21 mouse cellular contexts compared by ENCODE assay signal in genomic region chr4:151713714-151714113, GRCm38 (mm10).
A peak's percentile ranks its signal among the peaks of the same experiment; 100 is the strongest.
DNase-seq lines count a peak whose midpoint lies in the region; ATAC-seq lines count a peak whose summit lies in the region.
"Had no signal": no experiment of that assay in that cellular context is flagged by ENCODE, and none has a peak within 500 bp of the region (broad histone marks: within the 10 kb centered on the region; RNA-seq: fewer than 3 reads in every experiment).

No protein-coding gene starts in this region.

- no peaks in the 10 kb centered on the region for H3K9me3 ChIP-seq in hindbrain, embryonic 13.5 days
- H3K9me3 ChIP-seq in hindbrain, embryonic 10.5 days = no peaks in the 10 kb centered on the region
- no peaks in the 10 kb centered on the region for H3K9me3 ChIP-seq in midbrain, embryonic 15.5 days
- H3K9me3 ChIP-seq in midbrain, embryonic 10.5 days (replicated peaks) = no peaks in the 10 kb centered on the region
- H3K9me3 ChIP-seq: embryonic facial prominence, embryonic 15.5 days; forebrain, embryonic 10.5 days; heart, embryonic 13.5 days; hindbrain, embryonic 15.5 days had no signal

- no peaks in the 10 kb centered on the region for H3K36me3 ChIP-seq in hindbrain, embryonic 13.5 days
- no peaks in the 10 kb centered on the region for H3K36me3 ChIP-seq in hindbrain, embryonic 10.5 days
- no peaks in the 10 kb centered on the region for H3K36me3 ChIP-seq in midbrain, embryonic 15.5 days (replicated peaks)
- no peaks in the 10 kb centered on the region for H3K36me3 ChIP-seq in midbrain, embryonic 10.5 days
- H3K36me3 ChIP-seq: embryonic facial prominence, embryonic 15.5 days; forebrain, embryonic 10.5 days; heart, embryonic 13.5 days; hindbrain, embryonic 15.5 days had no signal

- H3K4me2 ChIP-seq in hindbrain, embryonic 13.5 days = no peak overlapping the region
- H3K4me2 ChIP-seq in midbrain, embryonic 15.5 days = no peak overlapping the region
- H3K4me2 ChIP-seq: embryonic facial prominence, embryonic 15.5 days; heart, embryonic 13.5 days; hindbrain, embryonic 15.5 days had no signal

- ATAC-seq in hindbrain, embryonic 13.5 days (ENCODE audit: low FRiP score) = no peak
- no peak for ATAC-seq in midbrain, embryonic 15.5 days (replicated peaks)
- ATAC-seq: forebrain, embryonic 14.5 days; inflammation-experienced regulatory T-cells, adult 6 months had no signal

- DNase-seq in adrenal gland, postnatal 10 days = peak; percentile 24
- no peak for DNase-seq in adrenal gland, adult 8-10 months
- no peak for DNase-seq in hindbrain, embryonic 10.5 days (ENCODE audit: low spot score)
- no peak for DNase-seq in midbrain, embryonic 10.5 days (ENCODE audit: low spot score)
- DNase-seq in neural tube, embryonic 10.5 days (ENCODE audit: extremely low spot score, low spot score) = no peak
- DNase-seq: cerebellum, adult 11 months; cerebellum, adult 8-10 months; cerebellum, postnatal 14 days; embryo, embryonic 11 days; gastrocnemius, adult 2 months; gastrocnemius, postnatal 25 days; heart, postnatal 4 days had no signal

- H3K27ac ChIP-seq in hindbrain, embryonic 13.5 days = 0 out of 2 replicates have a peak overlapping the region, but pooled peaks have one; percentile 1
- no peak overlapping the region for H3K27ac ChIP-seq in hindbrain, embryonic 10.5 days
- 0 out of 2 replicates have a peak overlapping the region, but pooled peaks have one; percentile 23 for H3K27ac ChIP-seq in midbrain, embryonic 15.5 days
- no peak overlapping the region for H3K27ac ChIP-seq in midbrain, embryonic 10.5 days (replicated peaks)
- H3K27ac ChIP-seq: embryonic facial prominence, embryonic 15.5 days; forebrain, embryonic 10.5 days; gastrocnemius, adult 2 months; heart, embryonic 13.5 days; hindbrain, embryonic 15.5 days had no signal

- H3K4me3 ChIP-seq in hindbrain, embryonic 13.5 days = no peak overlapping the region
- H3K4me3 ChIP-seq in hindbrain, embryonic 10.5 days = no peak overlapping the region
- H3K4me3 ChIP-seq in midbrain, embryonic 15.5 days = no peak overlapping the region
- H3K4me3 ChIP-seq in midbrain, embryonic 10.5 days = no peak overlapping the region
- H3K4me3 ChIP-seq: embryonic facial prominence, embryonic 15.5 days; erythroblast, embryonic 14.5 days; forebrain, embryonic 10.5 days; gastrocnemius, adult 2 months; heart, embryonic 13.5 days; hindbrain, embryonic 15.5 days had no signal

- H3K27me3 ChIP-seq in hindbrain, embryonic 13.5 days = no peaks in the 10 kb centered on the region
- H3K27me3 ChIP-seq in hindbrain, embryonic 10.5 days (ENCODE audit: insufficient read depth, poor library complexity, severe bottlenecking) = no peaks in the 10 kb centered on the region
- H3K27me3 ChIP-seq in midbrain, embryonic 15.5 days (replicated peaks) = no peaks in the 10 kb centered on the region
- no peaks in the 10 kb centered on the region for H3K27me3 ChIP-seq in midbrain, embryonic 10.5 days (ENCODE audit: low read depth, poor library complexity, severe bottlenecking)
- H3K27me3 ChIP-seq: embryonic facial prominence, embryonic 15.5 days; heart, embryonic 13.5 days; hindbrain, embryonic 15.5 days had no signal

- 87% methylated on average over 6 of the region's 6 CpGs for WGBS in hindbrain, embryonic 13.5 days
- 95% methylated on average over 6 of the region's 6 CpGs for WGBS in hindbrain, embryonic 10.5 days
- WGBS in midbrain, embryonic 15.5 days = 84% methylated on average over 6 of the region's 6 CpGs
- 85% methylated on average over 6 of the region's 6 CpGs for WGBS in midbrain, embryonic 10.5 days

- peaks cover 70% of the 10 kb centered on the region for H3K4me1 ChIP-seq in hindbrain, embryonic 13.5 days (replicated peaks)
- H3K4me1 ChIP-seq in hindbrain, embryonic 10.5 days (replicated peaks) = peaks cover 20% of the 10 kb centered on the region
- peaks cover 30% of the 10 kb centered on the region for H3K4me1 ChIP-seq in midbrain, embryonic 15.5 days
- H3K4me1 ChIP-seq in midbrain, embryonic 10.5 days = peaks cover 19% of the 10 kb centered on the region

- no peak overlapping the region for H3K9ac ChIP-seq in hindbrain, embryonic 13.5 days
- no peak overlapping the region for H3K9ac ChIP-seq in midbrain, embryonic 15.5 days
- H3K9ac ChIP-seq: embryonic facial prominence, embryonic 15.5 days; heart, embryonic 13.5 days; hindbrain, embryonic 15.5 days had no signal

Comparison
In these comparisons a context has a peak if more than half of its experiments do, and no peak if none do; other contexts are left out.
1. H3K27ac ChIP-seq: peak in hindbrain, embryonic 13.5 days (single experiment) and midbrain, embryonic 15.5 days (single experiment); none in hindbrain, embryonic 10.5 days (single experiment) and midbrain, embryonic 10.5 days (single experiment).